Mouse (Mus musculus) heart, embryonic 16.5 days (tissue): ENCODE measurements around the gene Zbtb17. TPM values are rescaled to one million over a fixed set of nuclear protein-coding genes. Genes with fewer than 3 reads are reported as not detected.

Experiments used
- ATAC-seq: fragments of 200-750 bp; cut with Nextera tagmentation; replicated peaks from 2 replicates; pipeline ENCODE4 v1.8.0; 2017; ENCODE audit warnings: moderate number of reproducible peaks; ENCODE audit not compliant: insufficient read depth, low FRiP score; ENCODE audit errors: extremely low read depth
- H3K27ac ChIP-seq: fragments of 300-500 bp; sonication (generic); 2 replicates; pipeline ENCODE4 v1.5.1; 2014; ENCODE audit warnings: mild to moderate bottlenecking, low read length, control low read depth, moderate library complexity
- H3K27me3 ChIP-seq: fragments of 300-500 bp; sonication (generic); 2 replicates; pipeline ENCODE4 v1.6.1; 2014; ENCODE audit warnings: low read length, mixed read lengths; ENCODE audit not compliant: control insufficient read depth, insufficient read depth
- H3K36me3 ChIP-seq: fragments of 300-500 bp; sonication (generic); 2 replicates; pipeline ENCODE4 v1.6.1; 2014; ENCODE audit not compliant: control insufficient read depth, insufficient read depth
- H3K4me1 ChIP-seq: fragments of 300-500 bp; sonication (generic); 2 replicates; pipeline ENCODE4 v1.6.1; 2014; ENCODE audit warnings: low read length, mixed read lengths; ENCODE audit not compliant: control insufficient read depth, insufficient read depth
- H3K4me2 ChIP-seq: fragments of 300-500 bp; sonication (generic); 2 replicates; pipeline ENCODE4 v1.6.1; 2014; ENCODE audit warnings: low read depth, mild to moderate bottlenecking, control low read depth, low read length
- H3K4me3 ChIP-seq: fragments of 300-500 bp; sonication (generic); 2 replicates; pipeline ENCODE4 v1.5.1; 2014; ENCODE audit warnings: mild to moderate bottlenecking, control low read depth, low read length
- H3K9ac ChIP-seq: fragments of 300-500 bp; sonication (generic); 2 replicates; pipeline ENCODE4 v1.6.1; 2014; ENCODE audit warnings: low read length, control low read depth
- H3K9me3 ChIP-seq: fragments of 300-500 bp; sonication (generic); replicated peaks from 2 replicates; pipeline ENCODE4 v1.6.1; 2016; ENCODE audit warnings: low read length; ENCODE audit not compliant: control insufficient read depth
- WGBS: fragments of 180-500 bp; shearing (Covaris S2); extraction: QIAGEN DNeasy Blood & Tissue Kit; methylation state at CpG from one replicate; pipeline ENCODE4 v1.1.7; 2014; 5-methylcytosine and 5-hydroxymethylcytosine counted together
- polyA plus RNA-seq: library from polyadenylated mRNA; unstranded; fragments of >200 nt; fragmentation: Nextera tagmentation; extraction: Ambion mirVana; gene quantifications from 2 replicates; pipeline ENCODE4 v1.2.1, GENCODE M21; 2015

The Zbtb17 gene
- polyA plus RNA-seq, result 22.2 and 26.1 TPM in 2 replicates

- Histone ChIP-seq H3K4me2 (peak within 1 kb of the TSS; percentile 97), H3K36me3 (peaks cover 9% of the 10 kb centered on the region; the same call in 1 of the 2 replicates), H3K9me3 (no peaks in the 10 kb centered on the region), H3K27ac (peak within 1 kb of the TSS; percentile 80), H3K27me3 (no peaks in the 10 kb centered on the region), H3K4me1 (peaks cover 16% of the 10 kb centered on the region), H3K4me3 (peak within 1 kb of the TSS; percentile 98), H3K9ac (peak within 1 kb of the TSS; percentile 97)
- peak; percentile 87 for ATAC-seq
- WGBS, result under 1% methylated on average over 77 of the region's 102 CpGs
Observed at GRCm38 (mm10) chr4:141444451-141445327, at the start of gene Zbtb17. TSS of gene Zbtb17 (plus strand) at chr4:141444654.

GRCm38 (mm10) chr4:141394751-141395150, 49.7 kb upstream of the Zbtb17 start:
- H3K27ac ChIP-seq, result no peak overlapping the region
- H3K27me3 ChIP-seq, result no peaks in the 10 kb centered on the region; the same call in 1 of the 2 replicates
- H3K9ac ChIP-seq, result no peak overlapping the region
- H3K4me1 ChIP-seq, result peaks cover 5% of the 10 kb centered on the region; the same call in 1 of the 2 replicates
- H3K4me2 ChIP-seq, result peak overlapping the region; percentile 45
- no peaks in the 10 kb centered on the region for H3K36me3 ChIP-seq
- WGBS, result 16% methylated on average over 16 of the region's 16 CpGs
- peak overlapping the region; percentile 19 for H3K4me3 ChIP-seq
- H3K9me3 ChIP-seq, result no peaks in the 10 kb centered on the region
- ATAC-seq, result no peak

GRCm38 (mm10) chr4:141397861-141398260, 46.6 kb upstream of the Zbtb17 start:
- Histone ChIP-seq H3K4me3 (no peak overlapping the region), H3K4me2 (no peak overlapping the region), H3K36me3 (no peaks in the 10 kb centered on the region), H3K9ac (no peak overlapping the region), H3K27me3 (no peaks in the 10 kb centered on the region; the same call in 1 of the 2 replicates), H3K27ac (no peak overlapping the region), H3K4me1 (peaks cover 5% of the 10 kb centered on the region; the same call in 1 of the 2 replicates), H3K9me3 (no peaks in the 10 kb centered on the region)
- WGBS, result 73% methylated on average over 12 of the region's 12 CpGs
- no peak for ATAC-seq

GRCm38 (mm10) chr4:141398545-141398944, 45.9 kb upstream of the Zbtb17 start, which contains the start of gene Clcnka:
TSS of gene Clcnka (minus strand) at chr4:141398724.
- whole genome bisulfite sequencing, result 44% methylated on average over 12 of the region's 12 CpGs

GRCm38 (mm10) chr4:141400171-141400570, 44.3 kb upstream of the Zbtb17 start:
- 83% methylated on average over 15 of the region's 15 CpGs for WGBS
- H3K27me3 ChIP-seq, result peaks cover 3% of the 10 kb centered on the region; the same call in 1 of the 2 replicates
- no peak overlapping the region for H3K27ac ChIP-seq
- H3K4me3 ChIP-seq, result no peak overlapping the region
- H3K36me3 ChIP-seq, result no peaks in the 10 kb centered on the region
- no peak for ATAC-seq
- H3K9me3 ChIP-seq, result no peaks in the 10 kb centered on the region
- H3K9ac ChIP-seq, result no peak overlapping the region
- H3K4me1 ChIP-seq, result 0 out of 2 replicates have a peak, but pooled peaks cover 2% of the 10 kb centered on the region
- no peak overlapping the region for H3K4me2 ChIP-seq

More at GRCm38 (mm10) chr4:141398545-141398944, 45.9 kb upstream of the Zbtb17 start, which contains the start of gene Clcnka:
- no peak for ATAC-seq
- Histone ChIP-seq H3K4me1 (peaks cover 5% of the 10 kb centered on the region; the same call in 1 of the 2 replicates), H3K4me2 (no peak within 1 kb of the TSS), H3K27ac (no peak within 1 kb of the TSS), H3K27me3 (no peaks in the 10 kb centered on the region), H3K9me3 (no peaks in the 10 kb centered on the region), H3K9ac (no peak within 1 kb of the TSS), H3K4me3 (no peak within 1 kb of the TSS), H3K36me3 (no peaks in the 10 kb centered on the region)

GRCm38 (mm10) chr4:141404518-141405313, 39.7 kb upstream of the Zbtb17 start:
- H3K27me3 ChIP-seq, result peaks cover 3% of the 10 kb centered on the region; the same call in 1 of the 2 replicates
- peak overlapping the region; percentile 53; the same call in 1 of the 2 replicates for H3K9ac ChIP-seq
- H3K36me3 ChIP-seq, result no peaks in the 10 kb centered on the region
- no peaks in the 10 kb centered on the region for H3K9me3 ChIP-seq
- ATAC-seq, result peak; percentile 68
- H3K4me3 ChIP-seq, result no peak overlapping the region
- 10% methylated on average over 15 of the region's 15 CpGs for WGBS
- peaks cover 17% of the 10 kb centered on the region for H3K4me1 ChIP-seq
- no peak overlapping the region for H3K27ac ChIP-seq
- H3K4me2 ChIP-seq, result peak overlapping the region; percentile 53

- Histone ChIP-seq H3K27me3 (peaks cover 3% of the 10 kb centered on the region; the same call in 1 of the 2 replicates), H3K9me3 (no peaks in the 10 kb centered on the region), H3K27ac (no peak overlapping the region), H3K4me3 (no peak overlapping the region), H3K9ac (0 out of 2 replicates have a peak overlapping the region, but pooled peaks have one; percentile 7), H3K4me2 (no peak overlapping the region), H3K36me3 (no peaks in the 10 kb centered on the region), H3K4me1 (peaks cover 17% of the 10 kb centered on the region)
- 80% methylated on average over 3 of the region's 3 CpGs for WGBS
- no peak for ATAC-seq
Observed at GRCm38 (mm10) chr4:141405314-141405622, 39.2 kb upstream of the Zbtb17 start.

GRCm38 (mm10) chr4:141406516-141407299, 37.7 kb upstream of the Zbtb17 start:
- Histone ChIP-seq H3K27ac (peak overlapping the region; percentile 57), H3K4me3 (no peak overlapping the region), H3K4me2 (no peak overlapping the region), H3K27me3 (peaks cover 3% of the 10 kb centered on the region; the same call in 1 of the 2 replicates), H3K4me1 (peaks cover 17% of the 10 kb centered on the region), H3K9ac (peak overlapping the region; percentile 34; the same call in 1 of the 2 replicates), H3K36me3 (no peaks in the 10 kb centered on the region), H3K9me3 (no peaks in the 10 kb centered on the region)
- peak; percentile 61 for ATAC-seq
- WGBS, result 27% methylated on average over 13 of the region's 14 CpGs
